Mouse (Mus musculus): ENCODE results near the gene Ccl1.

Gene Ccl1

DNA sequence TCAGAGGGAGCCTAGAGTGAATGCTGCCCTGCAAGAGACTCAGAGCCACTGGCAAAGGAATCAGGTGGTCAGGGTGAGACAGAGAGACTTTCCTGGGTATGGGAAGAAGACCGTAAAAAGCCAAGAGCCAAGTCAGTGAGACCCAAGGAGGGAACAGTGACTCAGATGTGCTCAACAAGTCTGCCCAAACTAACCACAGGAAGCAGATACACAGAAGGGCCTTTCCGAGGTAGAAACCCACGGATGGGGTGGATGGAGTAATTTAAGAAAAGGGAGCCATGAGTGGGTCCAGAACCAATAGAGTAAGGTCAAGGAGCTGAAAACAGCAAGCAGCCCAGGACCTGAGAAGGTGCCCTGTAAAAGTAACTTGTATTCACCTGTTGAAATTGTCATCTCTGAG is 101.8 kb downstream of the Ccl1 start:
- no peak for DNase-seq

DNA sequence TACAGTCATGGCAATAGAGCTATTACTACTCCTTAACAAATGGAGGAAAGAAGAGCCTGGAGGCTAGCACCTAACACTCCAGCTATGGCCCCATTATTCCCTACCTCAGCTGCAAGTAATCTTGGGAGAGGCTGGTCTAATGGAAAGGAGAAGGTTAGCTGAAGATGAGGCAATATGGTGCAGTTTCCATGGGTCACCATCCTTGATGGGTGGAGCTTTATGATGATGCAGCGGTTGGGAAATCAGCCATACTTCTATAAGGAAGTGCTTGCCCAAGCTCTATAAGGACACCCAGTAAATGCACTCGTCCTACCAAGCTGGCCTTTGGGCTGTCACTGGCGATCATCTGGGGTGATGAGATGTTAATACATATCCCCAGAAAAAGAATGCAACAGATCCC is 107.7 kb downstream of the Ccl1 start:
- DNase-seq, result no peak

DNA sequence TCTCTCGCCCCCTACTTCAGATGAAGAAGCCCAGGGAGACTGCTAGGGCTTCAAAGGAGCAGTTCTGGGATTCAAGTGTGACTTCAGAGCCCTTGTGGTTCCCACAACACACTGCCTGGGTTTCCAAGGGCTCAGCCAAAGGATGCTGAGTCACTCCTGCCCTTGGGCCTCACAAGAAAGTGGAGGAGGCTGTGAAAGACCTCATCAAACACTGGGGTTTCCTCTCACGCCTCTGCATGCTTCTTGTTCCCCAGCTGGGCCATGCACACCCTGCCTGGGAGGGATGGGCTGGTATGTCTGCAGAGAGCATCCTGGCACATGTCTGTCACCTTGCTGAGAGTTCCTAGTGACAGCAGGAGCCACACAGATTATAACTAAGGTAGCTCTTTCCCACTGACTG is 110.5 kb downstream of the Ccl1 start:
- peak; percentile 40 for DNase-seq

DNA sequence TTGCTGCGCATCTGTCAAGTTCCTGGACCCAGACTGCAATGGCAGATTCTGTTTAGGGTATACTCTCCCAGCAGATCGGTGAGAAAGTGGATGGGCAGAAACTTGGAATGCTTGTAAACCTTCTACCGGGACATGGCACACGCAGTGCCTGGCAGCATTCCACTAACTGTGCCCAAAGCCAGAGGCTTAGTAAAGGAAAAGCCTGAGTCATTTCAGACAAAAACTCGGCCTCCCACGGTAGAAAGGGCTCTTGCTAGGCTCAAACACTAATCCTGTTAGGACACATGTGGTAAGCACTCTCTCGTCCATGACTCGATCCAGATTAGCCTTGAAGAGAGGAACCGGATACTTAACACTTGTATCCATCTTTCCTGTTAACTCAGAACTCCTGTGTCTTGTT is 111.7 kb downstream of the Ccl1 start:
- DNase-seq, result no peak

DNA sequence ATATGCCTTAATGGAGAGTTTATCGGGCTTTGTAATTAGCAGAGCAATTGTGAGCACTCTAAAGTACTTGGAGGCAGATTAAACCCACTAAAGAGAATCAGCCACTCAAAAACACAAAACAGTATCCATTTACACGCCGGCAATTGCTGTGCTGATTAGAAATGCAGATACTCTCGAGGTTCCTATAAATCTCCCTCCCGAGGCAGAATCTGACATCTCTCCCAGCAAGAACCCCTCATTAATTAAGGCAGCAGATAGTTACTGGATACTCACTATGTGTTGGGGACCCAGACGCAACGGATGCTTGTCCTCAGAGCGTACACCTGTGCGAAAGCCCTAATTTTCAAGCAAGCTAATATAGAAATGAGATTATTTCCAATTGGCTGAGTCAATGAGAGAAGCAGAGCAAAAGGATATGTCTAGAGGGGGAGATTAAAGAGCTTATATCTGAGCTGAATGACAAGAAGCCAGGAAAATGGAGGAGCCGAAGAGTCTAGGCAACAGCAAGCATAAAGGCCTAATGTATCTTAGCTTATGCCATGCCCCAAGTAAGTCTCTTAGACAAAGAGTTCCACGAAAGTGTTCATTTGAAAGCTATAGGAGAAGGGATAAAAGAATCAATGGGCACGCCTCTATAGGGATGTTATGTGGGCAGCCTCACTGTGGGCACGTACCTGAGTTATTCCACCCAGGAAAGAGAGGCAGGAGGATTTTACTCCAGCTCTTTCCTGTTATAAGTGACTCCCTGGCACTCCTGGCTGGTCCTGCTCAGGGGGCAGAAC is 115.5 kb downstream of the Ccl1 start:
- DNase-seq, result no peak

DNA sequence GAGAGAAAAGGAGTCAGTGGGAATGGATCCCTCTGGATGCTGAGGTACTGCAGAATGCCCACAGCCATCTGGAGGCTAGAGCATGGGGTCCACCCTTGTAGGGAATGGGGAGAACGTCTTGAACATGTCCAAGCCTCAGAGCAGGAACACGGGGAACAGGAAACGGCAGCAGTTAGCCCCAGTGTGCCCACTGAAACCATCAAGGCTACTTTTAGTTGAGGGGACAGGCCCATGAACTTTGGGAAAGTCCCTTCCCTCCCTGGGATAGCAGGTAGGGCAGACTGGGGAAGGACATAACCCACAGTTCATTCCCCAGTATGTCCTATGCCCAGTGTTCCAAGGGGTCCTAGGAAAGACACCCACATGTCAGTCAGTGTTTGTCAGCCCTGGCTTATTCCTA is 119.8 kb downstream of the Ccl1 start:
- no peak for DNase-seq

DNA sequence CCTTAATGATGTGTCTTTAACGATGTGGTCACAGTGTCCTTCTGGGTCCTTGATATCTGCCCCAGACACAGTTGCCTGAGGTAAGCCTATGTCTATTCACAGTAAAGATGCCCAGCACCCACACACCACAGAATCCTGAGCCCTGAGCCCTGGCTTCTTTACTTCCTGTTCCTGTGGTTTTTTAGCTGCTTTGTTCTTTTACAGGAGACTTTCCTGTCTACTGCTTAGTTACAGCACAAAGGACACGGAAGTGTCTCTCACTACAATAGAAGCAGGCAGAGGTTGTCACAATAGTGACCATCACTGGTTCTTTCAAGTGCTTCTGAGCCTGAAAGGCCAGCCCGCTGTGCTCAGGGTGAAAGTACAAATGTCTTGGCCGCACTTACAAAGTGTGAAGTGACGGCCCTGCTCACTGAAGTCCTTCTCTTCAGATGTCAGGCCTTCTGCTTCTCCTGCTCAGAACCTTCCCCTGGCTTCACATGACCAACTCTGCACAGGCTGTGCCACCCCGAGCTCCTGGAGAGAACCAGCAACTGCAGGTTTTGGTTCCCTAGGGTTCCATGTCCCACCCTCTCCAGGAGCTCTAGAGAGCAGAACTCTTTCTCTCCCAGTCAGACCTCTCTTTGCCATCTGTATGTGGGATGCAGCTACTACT is 122.1 kb downstream of the Ccl1 start:
- peak; percentile 55 for DNase-seq

DNA sequence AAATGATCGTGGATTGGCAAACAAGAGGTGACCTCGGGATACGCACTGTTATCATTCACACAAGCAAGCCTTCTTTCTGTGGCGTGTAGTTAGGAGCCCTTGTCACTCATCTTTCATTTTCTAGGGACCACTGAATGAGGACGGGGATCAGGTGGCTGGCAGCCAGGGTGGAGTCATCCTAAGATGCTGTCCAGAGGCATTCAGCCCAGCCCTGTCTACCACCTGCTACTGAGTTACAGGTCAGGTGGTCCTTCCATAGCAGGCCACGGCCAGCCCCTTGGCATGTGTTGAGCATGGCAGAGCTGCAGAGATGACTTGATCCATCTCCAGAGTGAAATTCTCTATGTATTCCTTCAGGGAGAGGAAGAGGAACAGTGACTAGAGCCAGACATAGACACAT is 123.1 kb downstream of the Ccl1 start:
- DNase-seq, result no peak

DNA sequence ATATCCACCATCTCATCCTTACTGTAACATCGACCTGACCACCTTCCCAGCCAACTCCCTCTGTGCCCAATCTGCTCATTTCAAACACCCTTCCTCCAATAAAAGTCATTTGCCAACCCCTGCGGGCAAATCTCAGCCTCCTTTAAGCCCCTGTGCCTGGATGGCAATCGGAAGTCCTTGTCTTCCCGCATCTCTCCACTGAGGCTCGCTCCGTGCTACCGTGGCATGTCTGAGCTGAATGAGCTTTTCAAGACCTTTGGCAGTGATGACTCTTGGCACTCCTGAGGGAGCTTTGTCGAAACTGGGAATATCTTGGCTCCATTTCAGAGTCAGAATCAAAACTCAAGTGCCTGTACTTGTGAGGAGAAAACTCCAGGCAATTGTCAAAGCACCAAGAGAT is 124.2 kb downstream of the Ccl1 start:
- DNase-seq, result no peak

DNA sequence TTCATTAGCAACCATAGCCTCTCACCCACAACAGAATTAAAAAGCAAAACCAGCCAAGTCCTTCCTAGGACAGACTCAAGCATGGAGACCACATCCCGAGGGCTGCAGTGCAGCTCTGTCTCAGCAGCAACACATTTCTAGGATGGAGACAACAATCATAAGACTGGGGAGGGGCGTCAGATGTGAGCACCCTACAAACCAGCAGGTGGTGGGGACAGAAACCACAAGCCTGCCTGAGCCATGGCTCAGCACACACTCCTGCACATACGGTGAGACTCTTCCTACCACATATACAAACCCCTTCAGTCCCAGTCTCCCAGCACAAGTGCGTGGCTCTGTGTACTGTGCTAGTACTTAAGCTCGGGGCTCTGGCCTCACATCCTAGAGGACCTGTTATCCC is 127.3 kb downstream of the Ccl1 start:
- DNase-seq, result peak; percentile 55

DNA sequence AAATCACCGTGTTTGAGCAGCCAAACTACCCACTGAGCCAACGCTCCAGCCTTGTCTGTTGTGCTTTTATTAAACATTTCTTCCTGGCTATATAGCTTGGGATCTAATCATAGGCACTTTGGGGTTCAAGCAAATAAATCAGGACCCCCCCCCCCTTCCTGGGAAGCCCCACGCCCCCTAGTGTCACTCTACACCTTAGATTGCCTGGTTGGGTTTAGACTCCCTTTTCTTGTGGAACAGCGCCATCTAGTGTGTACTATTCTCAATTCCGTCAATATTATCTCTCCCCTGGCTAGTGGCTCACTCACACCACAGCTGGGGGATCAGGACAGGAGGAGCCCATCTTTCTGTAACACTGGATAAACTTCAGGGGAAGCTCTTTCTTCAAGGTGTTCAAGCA is 127.8 kb downstream of the Ccl1 start:
- peak; percentile 56 for DNase-seq

DNA sequence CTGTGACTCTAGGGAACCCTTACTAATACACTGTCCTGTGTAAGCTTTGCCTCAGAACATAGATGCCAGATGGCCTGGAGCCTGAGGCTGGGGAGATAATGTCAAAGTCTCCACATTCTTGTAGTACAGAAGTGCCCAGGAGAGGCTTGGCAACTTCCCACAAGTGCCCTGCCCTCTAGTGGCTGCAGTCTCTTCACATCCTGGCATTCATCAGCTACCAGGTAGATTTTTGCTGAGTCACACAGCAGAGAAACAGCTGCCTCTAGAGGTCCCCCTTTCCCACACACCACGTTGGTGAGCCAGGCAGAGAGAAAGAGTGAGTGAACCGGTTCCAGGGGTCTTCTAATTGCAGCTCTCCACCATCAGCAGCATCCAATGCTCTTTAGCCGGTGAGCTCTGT is 130.7 kb downstream of the Ccl1 start:
- peak; percentile 88 for DNase-seq

DNA sequence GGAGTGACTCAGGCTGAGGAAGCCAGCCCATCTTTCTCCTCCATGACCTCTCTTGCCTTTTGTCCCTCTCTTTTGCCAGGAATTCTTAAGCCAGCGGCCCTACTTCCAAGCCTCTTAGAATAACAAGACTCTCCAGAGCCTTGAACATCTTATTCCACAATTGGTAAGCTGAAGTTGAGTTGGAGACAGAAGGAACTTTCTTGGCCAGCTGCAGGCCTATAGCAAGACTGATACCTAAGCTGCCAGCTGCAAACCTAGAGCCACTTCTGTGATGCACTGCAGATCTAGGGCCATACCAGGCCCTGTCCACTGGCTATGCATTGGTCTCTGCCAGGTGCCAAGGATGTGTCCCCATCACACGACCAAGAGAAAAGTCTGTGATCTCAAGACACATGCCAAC is 132.0 kb downstream of the Ccl1 start:
- DNase-seq, result no peak

DNA sequence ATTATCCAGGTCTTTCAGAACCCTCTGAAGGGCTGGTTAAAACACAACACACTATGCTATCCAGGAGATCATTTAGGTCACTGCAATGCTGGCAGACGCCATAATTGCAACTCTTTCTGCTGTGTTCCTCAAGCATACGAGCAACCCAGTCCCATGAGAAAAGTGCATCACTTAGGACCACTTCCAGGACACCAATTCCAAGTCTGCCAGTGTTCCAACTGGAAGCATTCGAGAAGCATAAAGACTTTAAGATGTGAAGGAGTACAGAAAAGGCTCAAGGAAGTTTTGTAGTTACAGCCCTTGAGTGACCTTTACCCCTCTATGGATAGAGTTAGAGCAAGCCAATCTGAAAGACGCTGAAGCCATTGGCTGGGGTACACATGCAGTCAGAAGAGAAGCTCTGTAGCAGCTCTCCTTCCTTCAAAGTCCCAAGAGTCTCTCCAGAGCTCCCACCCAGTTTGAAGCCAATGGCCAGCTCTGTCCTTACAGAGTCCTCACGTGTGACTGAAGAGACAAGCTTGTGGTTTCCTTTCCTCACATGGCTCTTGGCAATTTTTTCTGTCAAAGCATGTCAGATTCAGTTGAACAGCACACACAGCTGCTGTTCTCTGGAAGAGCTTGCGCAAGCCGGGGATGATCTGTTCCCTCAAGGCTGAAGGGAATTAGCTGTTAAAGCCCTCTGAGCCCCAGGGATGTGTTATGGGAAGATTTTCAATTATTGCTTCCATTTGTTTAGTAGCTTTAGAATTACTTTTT is 134.0 kb downstream of the Ccl1 start:
- no peak for DNase-seq

DNA sequence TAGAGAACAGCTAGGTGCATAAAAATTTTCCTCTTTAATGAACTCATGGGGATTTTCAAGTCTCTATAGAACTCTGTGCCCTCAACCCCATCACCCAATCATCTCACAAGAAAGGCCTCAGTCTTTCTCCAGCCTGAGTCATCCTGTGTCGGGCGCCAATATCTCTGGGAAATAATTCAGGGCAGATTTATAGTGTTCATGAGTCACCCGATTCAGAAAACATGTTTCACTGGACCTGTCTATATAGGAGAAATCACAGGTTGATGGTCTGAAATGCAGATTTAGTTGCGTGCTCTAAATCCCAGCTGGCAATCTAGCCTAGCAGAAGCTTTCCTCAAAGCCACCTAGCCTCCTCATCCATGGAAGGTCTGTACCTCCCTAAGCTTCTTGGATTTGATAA is 136.0 kb downstream of the Ccl1 start:
- DNase-seq, result no peak

DNA sequence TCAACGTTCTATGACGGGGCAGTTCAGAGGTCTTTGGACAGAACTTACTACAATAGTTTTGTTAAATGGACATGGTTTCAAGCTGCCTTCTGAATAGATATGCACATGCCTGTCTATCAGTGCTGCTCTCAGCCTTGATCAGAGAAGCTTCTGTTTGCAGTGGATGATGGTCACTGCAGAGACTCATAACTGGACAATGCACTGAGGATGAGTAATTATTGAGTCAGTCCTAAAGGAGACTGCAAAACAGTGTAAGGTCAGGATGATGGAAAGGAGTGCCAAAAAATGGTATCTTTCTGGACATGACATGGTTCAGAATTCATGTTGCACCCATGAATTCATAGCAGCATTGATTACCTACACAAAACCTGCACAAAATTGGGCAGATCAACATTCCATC is 137.2 kb downstream of the Ccl1 start:
- DNase-seq, result no peak

DNA sequence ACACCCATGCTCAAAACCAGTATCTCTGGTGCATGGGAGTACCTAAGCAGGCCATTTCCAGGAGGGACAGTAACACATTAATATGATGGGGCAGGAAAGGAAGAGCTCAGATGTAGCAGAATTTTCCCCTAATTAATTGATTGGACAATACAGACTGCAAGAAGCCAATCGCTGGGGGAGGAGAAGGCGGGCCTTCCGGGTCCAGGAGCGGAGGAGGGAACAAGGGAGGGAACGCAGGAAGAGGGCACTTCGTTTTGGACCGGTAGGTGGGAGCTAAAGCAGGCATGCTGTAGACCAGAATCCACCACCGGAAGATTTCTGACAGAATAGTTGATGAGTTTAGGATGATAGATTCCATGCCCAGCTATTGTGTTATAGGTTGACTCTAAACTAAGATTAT is 142.2 kb downstream of the Ccl1 start:
- DNase-seq, result no peak

DNA sequence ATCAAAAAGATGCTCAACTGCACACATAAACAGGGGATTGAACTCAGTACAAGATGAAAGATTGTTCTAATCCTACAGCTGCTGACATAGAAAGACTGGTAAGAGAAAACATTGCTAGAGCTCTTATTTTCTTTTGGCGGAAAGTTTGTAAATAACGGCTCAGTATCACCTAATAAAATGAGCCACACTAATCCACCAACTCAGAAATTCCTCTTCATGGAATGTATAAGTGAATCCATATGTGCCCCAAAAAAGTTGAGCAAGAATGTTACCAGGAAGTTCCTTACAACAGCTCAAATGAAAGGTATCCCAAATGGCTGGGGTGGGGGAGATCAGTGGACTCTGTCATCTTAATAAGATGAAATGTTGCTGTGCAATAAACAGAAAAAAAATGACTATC is 146.4 kb downstream of the Ccl1 start:
- DNase-seq, result no peak

DNA sequence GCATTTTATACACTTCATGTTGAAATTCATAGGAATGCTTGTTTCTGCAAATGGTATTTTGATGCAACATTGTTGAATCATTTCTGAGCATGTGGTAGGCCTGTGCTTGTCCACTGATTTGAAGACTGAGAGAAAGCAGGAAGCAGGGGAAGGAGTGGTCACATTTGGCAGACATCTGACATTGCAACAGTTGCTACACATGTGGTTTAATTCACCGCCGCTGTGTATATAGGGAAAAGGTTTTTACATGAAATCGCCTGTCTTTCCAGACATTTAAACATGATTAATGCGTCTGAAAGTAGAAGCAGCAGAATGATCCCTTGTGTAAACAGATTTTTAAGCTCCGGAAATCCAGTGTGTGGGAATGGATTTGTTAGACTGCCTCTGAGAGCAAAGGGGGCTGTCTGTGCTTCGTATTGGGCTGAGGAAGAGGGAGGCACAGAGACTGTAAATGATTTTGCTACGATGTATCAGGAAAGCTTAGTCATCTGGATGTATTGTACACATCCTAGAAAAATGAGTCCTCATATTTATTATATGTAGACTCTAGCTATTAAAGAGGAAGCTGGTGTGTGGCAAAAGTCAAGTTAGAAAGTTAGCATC is 165.9 kb downstream of the Ccl1 start:
- DNase-seq, result no peak

DNA sequence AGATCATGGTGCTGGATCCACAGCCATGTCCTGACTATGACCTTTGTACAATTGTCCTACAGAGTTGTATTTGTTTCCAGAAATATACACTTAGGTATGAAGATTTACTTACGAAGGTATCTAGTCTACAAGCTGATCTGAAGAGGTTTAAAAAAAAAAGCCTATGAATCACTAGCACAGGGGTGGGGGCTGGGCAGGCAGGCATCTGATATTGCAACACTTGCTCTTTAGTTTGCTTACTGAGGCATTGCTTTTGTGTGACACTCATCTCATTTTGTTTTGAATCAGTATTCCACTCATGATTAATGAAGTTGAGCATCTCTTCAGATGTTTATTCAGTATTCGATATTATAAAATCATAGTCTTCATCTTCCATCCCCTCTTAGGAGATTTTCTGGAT is 169.3 kb downstream of the Ccl1 start:
- no peak for DNase-seq

DNA sequence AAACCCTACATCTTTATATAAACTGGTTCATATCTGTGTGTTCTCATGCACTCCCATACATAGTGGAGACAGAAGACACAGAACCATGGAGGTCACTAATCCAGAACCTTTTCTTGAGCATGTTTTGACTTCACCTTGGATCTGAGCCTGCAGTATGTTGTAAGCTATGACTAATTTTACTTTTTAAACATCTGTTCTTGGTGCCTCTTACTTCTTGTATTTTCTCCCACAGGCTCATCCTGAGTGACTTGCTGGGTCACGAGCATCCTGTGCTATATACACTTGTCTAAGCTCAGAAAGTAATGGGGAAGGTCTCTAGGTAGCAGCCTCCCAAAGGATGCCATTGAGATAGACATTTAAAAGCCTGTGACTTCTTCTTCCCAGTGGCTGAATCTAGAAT is 172.5 kb downstream of the Ccl1 start:
- no peak for DNase-seq

Measured in thymus, postnatal 4 days (tissue).